Mouse (Mus musculus) thymus, adult 2 months (tissue): ENCODE results near the gene Gna12.

Experiments
- CTCF ChIP-seq: fragments of 200-500 bp; IDR thresholded peaks from 2 replicates; pipeline ENCODE4 v1.5.1; 2012; ENCODE audit warnings: mild to moderate bottlenecking, control low read depth, low read length, moderate library complexity, borderline replicate concordance; ENCODE audit not compliant: control insufficient read depth, poor library complexity, insufficient read depth; ENCODE audit errors: extremely low read depth
- POLR2A ChIP-seq: fragments of 200-500 bp; IDR thresholded peaks from 2 replicates; pipeline ENCODE4 v1.6.1; 2012; ENCODE audit warnings: mild to moderate bottlenecking, low read length, control low read depth, moderate library complexity; ENCODE audit not compliant: control insufficient read depth, poor library complexity, insufficient read depth; ENCODE audit errors: extremely low read depth

GRCm38 (mm10) chr5:140783577-140783976 is 46.7 kb downstream of the Gna12 start:
- no peak for TF ChIP-seq CTCF
- TF ChIP-seq POLR2A = no peak
